Mouse (Mus musculus) brain, embryonic 14.5 days (tissue): ENCODE measurements at regions not wholly inside any gene's neighbourhood (a gene's known extent, or its start where the extent isn't known, plus 50 kb on each side); places are given as distances from the start of the nearest gene placed in this dataset.
"Not testable (repeated sequence)": the region's sequence is repeated elsewhere in the genome, so short reads cannot be mapped to it uniquely, and the experiment has no call there.

Experiments
- DNase-seq: peaks from one replicate; pipeline ENCODE4 v3.0.0-alpha.2; 2011; ENCODE audit warnings: low read depth
- CTCF ChIP-seq: fragments of 200-500 bp; IDR thresholded peaks from 2 replicates; pipeline ENCODE4 v1.5.1; 2012; ENCODE audit warnings: inconsistent platforms, mild to moderate bottlenecking, moderate library complexity, borderline replicate concordance; ENCODE audit not compliant: insufficient read depth, insufficient read length; ENCODE audit errors: extremely low read depth
- POLR2A ChIP-seq: fragments of 200-500 bp; IDR thresholded peaks from 2 replicates; pipeline ENCODE4 v1.6.1; 2012; ENCODE audit warnings: mild to moderate bottlenecking, inconsistent platforms, borderline replicate concordance; ENCODE audit not compliant: poor library complexity, insufficient read depth, insufficient read length, severe bottlenecking; ENCODE audit errors: extremely low read depth

DNA sequence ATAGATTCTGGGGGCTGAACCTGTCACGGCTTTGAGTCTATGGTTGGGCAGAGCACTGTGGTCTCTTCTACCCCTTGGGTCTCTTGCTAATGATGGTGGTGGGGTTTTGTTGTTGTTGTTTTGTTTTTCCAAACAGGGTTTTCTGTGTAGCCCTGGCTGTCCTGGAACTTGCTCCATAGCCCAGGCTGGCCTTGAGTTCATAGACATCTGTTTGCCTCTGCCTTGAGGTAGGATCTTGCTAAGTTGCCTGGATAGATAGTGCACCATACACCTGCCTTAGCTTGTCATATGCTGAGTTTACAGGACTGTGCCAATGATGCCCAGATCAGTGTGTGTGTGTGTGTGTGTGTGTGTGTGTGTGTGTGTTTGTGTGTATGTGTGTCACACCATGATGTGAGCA lies 121.6 kb upstream of the Cpsf6 start:
- DNase-seq = no peak
- no peak for TF ChIP-seq CTCF
- TF ChIP-seq POLR2A = no peak

DNA sequence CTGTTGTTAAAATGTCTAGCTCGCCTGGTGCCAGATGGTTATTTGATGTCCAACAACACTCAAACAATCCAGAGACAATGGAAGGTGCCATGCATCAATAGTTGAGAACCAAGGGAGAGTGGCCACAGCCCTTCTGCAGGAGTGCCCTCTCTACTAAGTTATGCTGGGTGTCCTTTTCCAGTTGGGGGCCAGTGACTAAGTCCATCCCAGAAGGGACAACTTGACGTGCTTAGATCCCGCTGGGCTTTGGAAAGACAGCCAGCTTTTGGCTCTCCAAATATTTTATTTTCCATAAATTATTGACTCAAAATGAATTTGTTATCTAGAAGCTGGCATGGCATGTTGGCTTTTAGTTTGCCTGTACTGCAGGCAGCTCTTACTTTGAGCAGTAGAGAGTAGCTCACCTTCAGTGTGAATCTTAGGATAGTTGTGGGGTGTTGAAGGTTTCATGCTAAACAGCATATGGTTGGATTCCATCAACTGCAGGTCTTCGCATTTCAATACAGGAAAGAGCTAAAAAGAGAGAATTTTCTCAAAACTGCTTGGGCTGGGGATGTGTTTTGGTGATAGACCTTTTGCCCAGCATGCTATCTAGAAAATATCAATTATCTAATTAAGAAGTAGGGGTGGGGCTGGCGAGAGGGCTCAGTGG lies 120.8 kb upstream of the Cpsf6 start:
- DNase-seq = no peak
- TF ChIP-seq POLR2A (no peak), CTCF (no peak)

DNA sequence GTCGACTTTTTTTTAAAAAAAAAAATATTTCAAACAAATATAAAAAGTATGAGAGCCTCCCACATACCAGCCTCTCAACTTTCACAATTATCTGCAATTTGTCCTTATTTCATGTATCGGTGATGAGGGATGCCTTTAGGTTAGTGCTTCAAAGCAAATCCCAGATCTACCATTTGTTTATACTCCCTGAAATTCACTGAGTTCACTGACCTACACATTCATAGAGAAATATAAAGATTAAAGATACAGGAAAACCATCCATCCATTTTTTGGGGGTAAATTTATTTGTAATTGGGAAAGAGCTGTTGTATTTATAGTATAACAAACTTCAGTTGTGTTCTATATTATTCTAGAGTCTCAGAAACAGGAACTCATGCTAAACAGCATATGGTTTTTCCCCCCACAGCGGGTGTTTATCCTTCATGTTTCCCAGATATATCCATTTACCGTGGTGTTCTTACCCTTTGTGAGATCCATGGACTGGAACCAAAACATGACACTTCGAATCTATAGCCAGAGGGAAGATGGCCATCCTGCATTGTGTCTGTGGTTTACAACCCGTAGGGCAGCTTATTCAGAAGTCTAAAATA lies 120.1 kb upstream of the Cpsf6 start:
- no peak for DNase-seq

DNA sequence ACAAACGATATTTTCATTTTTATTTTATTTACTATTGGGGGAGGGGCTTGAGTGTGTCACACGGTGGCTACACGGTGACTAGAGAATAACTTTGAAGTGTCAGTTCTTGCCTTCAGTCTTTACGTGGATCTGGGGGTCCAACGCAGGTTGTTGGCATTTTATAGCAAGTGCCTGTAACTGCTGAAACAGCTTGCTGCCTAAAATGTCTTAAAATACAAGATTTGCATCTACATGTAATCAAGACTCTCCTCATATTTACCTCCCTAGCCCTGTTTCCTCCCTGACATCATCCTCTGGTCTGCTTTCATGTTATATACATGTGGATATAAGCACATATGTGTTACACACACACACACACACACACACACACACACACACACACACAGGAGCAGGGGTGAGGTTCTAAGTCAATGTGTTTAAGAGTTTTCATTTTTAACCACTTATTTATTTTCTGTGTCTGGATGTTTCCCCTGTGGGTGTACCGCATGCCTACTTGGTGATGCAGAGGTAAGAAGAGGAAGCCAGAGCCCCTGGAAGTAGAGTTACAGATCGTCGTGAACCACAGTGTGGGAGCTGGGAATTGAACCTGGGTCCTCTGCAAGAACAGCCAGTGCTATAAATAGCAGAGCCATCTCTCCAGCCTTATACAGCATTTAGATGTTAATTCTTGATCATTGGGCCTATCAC lies 119.5 kb upstream of the Cpsf6 start:
- no peak for TF ChIP-seq CTCF
- TF ChIP-seq POLR2A = no peak
- no peak for DNase-seq

More for the DNA sequence above, 120.1 kb upstream of the Cpsf6 start:
- TF ChIP-seq CTCF (no peak), POLR2A (no peak)

DNA sequence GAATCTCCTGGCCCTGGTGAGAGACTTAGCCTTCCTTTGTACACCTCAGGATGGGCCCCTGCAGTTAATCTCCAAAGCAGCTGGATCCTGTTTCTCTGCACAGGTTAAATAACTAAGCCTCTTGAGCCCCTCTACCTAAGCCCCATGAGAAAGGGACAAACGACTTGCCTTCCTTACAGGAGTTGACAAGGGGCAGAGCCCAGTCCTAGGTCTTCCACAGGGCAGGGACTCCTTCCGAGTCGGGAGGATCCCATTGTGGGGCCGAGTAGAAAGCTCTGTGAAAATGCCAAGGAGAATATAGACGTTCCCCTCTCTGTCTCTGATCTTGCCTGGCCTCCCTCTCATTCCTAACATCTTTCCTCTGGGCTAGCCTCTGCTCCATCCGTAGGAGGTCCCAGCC lies 118.7 kb upstream of the Cpsf6 start:
- no peak for DNase-seq
- TF ChIP-seq CTCF (no peak), POLR2A (no peak)

DNA sequence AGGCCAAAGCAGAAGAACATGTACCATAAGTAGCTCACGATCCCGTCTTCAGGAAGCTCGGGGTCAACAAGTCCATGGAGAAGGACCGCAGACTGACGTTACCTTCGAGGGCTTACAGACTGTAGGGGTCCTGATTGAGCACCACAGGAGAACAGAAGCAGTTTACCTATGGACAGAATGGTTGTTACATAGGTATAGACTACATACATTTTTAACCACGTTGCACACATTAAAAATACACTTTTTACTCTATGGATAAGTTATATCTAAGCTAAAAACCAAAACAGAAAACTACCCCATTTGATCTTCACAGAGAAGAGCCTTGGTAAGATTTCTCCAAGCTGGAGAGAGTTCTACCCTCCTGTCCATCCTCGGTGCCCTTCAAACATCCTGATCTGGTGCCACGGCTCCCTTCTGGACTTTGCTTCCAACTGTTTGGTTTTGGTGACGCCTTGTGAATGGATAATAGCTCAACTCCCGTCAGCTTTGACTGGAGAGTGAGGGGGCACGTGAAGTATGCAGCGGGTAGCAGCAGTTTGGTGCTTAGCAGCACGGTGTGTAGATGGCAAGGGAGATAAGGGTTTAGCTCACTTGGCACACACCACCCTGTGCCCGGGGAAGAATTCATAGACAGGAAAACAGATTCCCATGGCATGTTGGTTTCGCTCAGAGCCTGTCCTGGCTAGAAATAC lies 117.9 kb upstream of the Cpsf6 start:
- TF ChIP-seq CTCF (no peak), POLR2A (no peak)
- no peak for DNase-seq

DNA sequence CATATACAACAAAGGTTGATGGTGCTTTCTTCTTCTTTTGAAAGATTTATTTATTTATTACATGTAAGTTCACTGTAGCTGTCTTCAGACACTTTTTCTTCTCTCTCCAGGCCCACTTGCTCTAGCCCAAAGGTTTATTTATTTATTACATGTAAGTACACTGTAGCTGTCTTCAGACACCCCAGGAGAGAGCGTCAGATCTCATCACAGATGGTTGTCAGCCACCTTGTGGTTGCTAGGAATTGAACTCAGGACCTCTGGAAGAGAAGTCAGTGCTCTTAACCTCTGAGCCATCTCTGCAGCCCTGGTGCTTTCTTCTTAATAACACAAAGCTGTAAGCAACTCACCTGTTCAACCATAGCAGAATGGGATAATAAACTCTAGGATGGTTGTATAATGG lies 117.3 kb upstream of the Cpsf6 start:
- DNase-seq = not testable (repeated sequence)

DNA sequence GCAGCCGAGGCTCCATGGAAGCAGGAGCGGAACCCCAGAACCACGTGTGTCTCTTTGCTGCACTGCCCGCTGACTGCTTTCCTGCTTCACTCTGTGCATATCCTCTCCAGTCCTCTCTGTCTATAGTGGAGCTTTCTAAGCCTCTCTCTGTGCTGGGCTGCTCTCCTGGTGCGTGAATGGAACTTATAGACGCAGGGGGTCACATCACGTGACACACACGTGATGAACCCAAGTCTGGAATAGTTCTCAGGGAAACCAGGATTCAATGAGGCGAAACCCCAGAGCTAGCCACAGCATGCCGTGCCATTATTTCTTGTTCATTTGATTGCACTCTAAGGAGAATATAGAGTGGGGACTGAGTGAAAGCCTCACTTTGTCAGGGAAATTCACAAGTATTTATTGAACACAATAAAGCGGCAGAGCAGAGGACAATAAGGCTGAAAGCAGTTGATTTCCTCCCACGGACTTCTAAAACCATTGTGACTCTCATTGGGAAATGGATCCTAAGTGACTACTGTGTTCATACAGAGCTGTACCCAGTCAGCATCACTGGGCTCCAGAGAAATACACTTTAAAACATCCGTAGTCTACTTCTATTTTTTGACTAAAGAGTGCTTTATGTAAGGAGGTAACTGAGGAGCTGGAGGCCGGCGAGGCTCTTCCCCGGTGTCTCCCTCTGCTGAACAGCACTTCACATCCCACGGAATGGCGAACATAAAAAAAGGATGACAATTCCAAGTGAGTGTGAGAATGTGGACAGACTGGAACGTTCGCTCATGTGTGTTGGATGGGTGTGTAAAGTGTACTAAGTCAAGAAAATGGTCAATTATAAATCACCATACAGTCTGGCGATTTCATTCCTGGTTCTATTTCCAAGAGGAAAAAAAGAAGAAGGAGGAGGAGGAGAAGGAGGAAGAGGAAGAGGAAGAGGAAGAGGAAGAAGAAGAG lies 116.5 kb upstream of the Cpsf6 start:
- TF ChIP-seq POLR2A (no peak), CTCF (no peak)
- peak; percentile 84 for DNase-seq

DNA sequence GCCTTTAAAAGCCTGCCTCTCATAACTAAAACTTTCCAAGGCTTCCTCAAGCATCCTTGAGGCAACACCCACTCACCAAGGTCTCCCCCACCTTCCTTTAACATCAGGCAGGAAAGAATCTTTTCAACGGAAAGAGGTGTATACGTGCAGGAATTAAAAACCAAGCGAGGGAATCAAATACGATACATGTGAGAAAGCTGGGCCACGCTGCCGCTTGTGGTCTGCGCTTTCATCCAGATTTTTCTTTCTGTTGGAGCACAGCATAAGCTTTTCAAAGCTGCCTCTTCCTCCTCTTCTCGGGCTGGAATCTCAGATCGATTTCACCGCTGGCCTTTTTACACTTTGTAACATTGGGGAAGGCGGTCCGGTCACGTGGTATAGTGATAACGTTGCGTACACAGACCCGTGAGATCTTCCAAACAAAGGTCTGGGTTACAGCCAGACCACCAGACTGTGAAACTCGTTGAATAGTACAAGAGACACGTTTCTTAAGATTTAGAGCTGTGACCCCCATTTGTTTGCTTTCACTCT lies 114.4 kb upstream of the Cpsf6 start:
- no peak for TF ChIP-seq POLR2A
- TF ChIP-seq CTCF = no peak
- DNase-seq = peak; percentile 37

DNA sequence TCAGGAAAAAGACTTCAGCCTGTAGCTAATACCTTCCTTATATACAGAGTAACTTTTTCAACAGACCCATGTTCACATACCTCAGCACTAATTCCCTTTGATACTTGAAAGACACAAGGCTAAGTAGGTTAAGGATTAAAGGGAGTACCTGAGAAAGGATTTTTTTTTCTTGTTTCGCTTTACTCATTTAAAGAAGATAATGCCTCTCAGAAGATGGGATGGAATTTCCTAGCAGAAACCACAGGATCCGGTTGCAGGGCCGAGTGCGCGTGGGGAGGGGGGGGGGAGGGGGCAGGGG lies 114.0 kb upstream of the Cpsf6 start:
- DNase-seq = no peak
- no peak for TF ChIP-seq CTCF
- TF ChIP-seq POLR2A = no peak
